Mouse (Mus musculus) ovary, postnatal 10 days (tissue): ENCODE results near the gene Srrm1.
"Not testable (repeated sequence)": the region's sequence is repeated elsewhere in the genome, so short reads cannot be mapped to it uniquely, and the experiment has no call there.

Experiments
- DNase-seq: peaks from one replicate; pipeline ENCODE4 v3.0.0; 2022; ENCODE audit warnings: low spot score

The Srrm1 gene

GRCm38 (mm10) chr4:135353066-135353793, at the start of gene Srrm1:
TSS of gene Srrm1 (minus strand) at chr4:135353321.
- DNase-seq, result peak; percentile 95

GRCm38 (mm10) chr4:135401881-135402280, 48.8 kb upstream of the Srrm1 start:
- no peak for DNase-seq

DNA sequence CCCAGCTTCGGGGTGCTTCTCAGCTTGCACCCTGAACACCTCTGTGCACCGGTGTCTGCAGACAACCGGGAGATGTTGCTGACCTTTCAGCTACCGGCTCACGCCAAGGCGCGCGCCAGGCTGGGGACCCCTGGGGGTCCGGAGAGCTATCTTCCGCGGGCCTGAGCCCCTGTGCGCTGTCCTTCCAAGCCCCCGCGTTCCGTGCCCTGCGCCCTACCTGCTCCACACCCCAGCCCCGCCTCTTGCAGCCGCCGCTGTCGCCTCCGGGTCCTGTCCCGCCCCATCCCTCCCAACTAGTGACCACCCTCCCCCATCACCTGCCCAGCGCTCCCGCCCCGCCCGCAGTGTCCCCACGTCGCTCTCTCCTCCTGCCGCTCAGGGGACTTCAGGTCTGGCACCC, 44.9 kb upstream of the Srrm1 start, which contains the start of gene Ncmap:
Gene Ncmap (minus strand): TSS at position 237 of the 400 bp plus-strand sequence.
- no peak for DNase-seq

GRCm38 (mm10) chr4:135397551-135397950, 44.4 kb upstream of the Srrm1 start:
- DNase-seq, result no peak

GRCm38 (mm10) chr4:135396303-135396702, 43.2 kb upstream of the Srrm1 start:
- no peak for DNase-seq

DNA sequence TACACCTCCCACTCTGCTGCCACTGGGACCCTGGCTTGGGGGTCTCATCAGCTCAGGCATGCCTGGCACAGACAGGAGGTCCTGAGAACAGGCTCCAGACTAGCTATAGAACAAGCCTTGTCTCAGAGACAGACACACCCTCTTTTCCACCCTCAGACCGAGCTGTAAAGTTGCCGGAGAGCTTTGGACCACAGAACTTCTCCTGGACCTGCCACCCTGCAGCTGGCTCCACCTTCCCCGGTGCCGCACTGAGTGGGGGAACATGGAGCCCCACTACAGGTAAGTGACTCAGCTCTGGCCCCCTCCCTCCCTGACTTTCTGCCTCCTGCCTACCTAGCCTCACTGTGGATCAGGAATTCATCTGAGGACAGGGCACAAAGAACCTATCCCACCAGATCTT, 42.3 kb upstream of the Srrm1 start:
- DNase-seq, result no peak

GRCm38 (mm10) chr4:135394666-135395065, 41.5 kb upstream of the Srrm1 start:
- DNase-seq, result no peak

GRCm38 (mm10) chr4:135393381-135393780, 40.3 kb upstream of the Srrm1 start:
- no peak for DNase-seq

GRCm38 (mm10) chr4:135392801-135393200, 39.7 kb upstream of the Srrm1 start:
- DNase-seq, result no peak

- DNase-seq, result no peak
Measured at GRCm38 (mm10) chr4:135391014-135391413, 37.9 kb upstream of the Srrm1 start.

- DNase-seq, result no peak
Measured at GRCm38 (mm10) chr4:135385614-135386013, 32.5 kb upstream of the Srrm1 start.

- DNase-seq, result no peak
Measured at GRCm38 (mm10) chr4:135382316-135382715, 29.2 kb upstream of the Srrm1 start.

DNA sequence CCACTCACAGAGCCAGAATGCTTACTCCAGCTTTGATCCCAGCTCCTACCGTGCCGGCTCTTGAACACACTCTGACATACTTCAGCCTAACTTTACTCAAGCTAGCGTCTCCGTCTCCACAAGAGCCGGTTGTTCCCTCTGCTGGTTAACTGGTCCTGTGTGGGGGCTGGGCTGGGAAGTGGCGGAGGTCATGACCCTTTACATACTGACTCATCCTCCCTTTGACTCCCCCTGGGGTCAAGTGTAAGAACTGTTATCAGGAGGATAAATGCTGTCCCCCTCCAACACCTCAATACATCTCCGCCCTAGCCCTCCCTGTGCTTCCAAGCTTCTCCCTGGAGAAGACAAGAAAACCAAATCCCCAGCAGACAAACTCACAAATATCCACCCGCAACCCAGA, 28.2 kb upstream of the Srrm1 start:
- no peak for DNase-seq

DNA sequence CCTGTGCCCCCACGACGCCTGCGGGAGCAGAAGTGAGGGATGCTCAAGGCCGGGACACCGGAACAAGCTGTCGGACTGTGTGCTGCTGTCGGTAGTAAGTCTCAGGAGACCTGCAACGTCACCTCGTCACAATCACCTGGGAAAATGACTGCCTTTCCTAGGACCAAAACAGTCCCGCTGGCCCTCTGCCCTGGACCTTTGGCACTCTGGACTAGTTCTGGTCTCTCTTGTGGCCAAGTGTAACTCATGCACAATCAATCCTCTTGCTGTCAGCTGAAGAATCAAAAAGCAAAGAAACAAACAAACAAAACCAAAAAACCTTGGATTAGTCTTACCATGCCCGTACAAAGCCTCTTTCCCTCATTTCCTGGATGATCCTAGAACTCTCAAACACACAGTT, 24.1 kb upstream of the Srrm1 start:
- no peak for DNase-seq

DNA sequence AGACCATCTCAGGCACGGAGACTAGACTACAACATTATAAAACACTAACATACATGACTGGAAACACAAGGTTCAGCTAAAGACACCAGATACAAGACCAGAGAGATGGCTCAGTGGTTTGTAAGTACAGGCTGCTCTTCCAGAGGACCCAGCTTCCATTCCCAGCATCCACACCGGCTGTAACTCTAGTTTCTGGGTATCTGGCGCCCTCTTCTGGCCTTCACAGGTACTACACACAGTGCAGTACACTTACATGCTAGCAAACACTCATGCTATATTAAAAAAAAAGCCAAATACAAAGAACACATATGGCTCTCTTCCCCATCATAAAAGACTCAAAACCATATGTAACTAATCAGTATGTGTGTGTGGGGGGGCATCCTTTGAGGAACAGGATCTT, 22.3 kb upstream of the Srrm1 start:
- DNase-seq, result no peak

DNA sequence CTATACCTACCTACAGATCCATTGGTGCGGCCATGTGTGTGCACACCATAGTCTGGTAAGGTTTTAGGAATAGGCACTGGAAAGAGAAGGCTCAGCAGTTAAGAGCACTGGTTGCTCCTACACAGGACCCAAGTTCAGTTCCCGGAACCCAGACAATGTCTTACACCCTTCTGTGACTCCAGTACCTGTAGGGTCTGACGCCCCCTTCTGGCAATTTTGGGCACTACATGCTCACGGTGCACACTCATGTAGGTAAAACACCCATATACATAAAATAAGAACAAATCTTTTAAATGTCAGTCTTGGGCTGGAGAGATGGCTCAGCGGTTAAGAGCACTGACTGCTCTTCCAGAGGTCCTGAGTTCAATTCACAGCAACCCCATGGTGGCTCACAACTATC, 20.2 kb upstream of the Srrm1 start:
- DNase-seq, result no peak

DNA sequence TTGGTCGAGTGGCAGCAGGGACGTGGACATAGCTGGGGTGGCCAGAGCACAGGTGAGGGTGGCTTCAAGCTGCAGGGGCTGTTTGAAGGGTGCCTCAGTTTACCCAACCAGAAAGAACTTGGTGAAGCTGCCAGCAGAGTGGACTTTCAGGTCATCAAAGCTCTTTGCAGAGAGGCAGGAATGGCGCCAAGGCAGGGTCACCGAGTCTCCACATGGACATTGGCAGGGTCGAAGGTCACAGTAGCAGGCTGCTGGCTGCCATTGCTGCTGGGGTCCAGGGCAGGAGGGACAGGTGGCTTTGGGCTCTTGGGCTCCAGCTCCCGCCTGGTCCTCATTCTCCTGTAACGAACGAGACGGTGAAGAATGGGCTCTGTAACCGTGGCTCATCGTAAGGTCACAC, 17.3 kb upstream of the Srrm1 start:
- DNase-seq, result no peak

DNA sequence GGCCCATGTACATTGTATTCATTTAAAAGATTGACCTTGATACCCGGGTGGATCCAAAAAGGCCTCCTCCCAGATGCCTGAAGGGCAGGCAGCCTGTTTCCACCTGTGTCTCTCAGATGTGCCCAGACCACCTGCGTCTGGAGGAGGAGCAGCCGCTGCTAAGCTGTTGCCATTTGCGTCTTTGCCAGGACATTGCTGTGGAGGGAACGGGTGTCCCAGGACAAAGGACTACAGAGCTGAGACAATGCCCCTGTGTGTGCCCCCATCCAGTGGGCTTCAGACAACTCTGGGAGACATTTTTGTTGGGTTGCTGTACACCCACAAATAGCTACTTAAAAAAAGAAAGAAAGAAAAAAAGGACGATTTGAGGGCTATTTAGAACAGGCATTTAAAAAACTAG, 9.7 kb upstream of the Srrm1 start:
- no peak for DNase-seq

GRCm38 (mm10) chr4:135361722-135362121, 8.6 kb upstream of the Srrm1 start:
- no peak for DNase-seq

- DNase-seq, result no peak
Measured at GRCm38 (mm10) chr4:135358736-135359135, 5.6 kb upstream of the Srrm1 start.

DNA sequence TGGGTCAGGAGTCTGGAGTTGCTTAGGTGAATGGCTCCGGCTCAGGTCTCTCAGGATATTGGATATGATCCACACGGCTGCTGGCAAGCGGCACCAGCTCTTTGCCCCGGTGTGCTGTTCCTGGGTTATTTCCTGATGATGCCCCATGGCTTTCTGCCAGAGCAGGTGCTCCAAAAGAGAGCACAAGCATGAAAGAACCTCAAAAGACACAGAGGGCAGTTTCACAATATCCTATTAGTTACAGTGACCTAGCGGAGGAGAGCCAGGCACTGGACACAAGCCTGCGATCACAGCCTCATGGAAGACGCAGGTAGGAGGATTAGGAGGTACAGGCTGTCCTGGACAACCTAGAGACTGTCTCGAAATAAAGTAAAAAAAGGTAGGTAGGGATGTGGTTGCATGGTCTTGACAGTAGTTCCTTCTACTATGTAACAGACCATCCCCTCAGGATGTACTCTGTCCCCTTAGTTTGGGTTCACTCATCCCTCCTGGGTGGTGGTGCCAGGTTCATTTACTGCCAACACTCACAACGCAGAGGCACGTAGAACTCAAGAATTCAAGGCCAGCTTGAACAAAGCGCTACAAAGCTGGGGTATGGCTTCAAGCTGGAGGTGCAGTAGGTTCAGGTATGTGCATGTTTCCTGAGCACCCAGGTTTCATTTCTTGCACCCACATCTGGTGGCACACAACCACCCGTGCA, 4.2 kb upstream of the Srrm1 start:
- no peak for DNase-seq

- no peak for DNase-seq
Measured at GRCm38 (mm10) chr4:135355886-135356550, 2.9 kb upstream of the Srrm1 start.

DNA sequence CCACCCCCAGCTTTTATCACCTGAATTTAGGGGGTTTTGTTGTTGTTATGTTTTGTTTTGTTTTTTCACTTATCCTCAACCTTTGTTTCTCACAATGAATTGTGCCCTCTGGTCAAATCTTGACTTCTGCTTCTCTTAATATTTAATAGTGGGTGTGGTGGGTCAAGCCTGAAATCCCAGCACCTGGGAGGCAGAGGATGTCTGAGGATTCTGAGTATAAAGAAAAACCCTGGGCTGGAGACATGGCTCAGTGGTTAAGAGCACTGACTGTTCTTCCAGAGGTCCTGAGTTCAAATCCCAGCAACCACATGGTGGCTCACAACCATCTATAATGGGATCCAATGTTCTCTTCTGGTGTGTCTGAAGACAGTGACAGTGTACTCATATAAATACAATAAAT, 1.6 kb upstream of the Srrm1 start:
- DNase-seq, result not testable (repeated sequence)
